Mouse (Mus musculus) heart, embryonic 14.5 days (tissue): ENCODE measurements around the gene B3gnt3. TPM values are rescaled to one million over a fixed set of nuclear protein-coding genes. Genes with fewer than 3 reads are reported as not detected.

Experiments
- ATAC-seq: fragments of 200-750 bp; cut with Nextera tagmentation; 2 replicates; pipeline ENCODE4 v1.8.0; 2017; ENCODE audit warnings: low read depth, moderate TSS enrichment; ENCODE audit not compliant: insufficient number of reproducible peaks, insufficient read depth, low FRiP score
- H3K27ac ChIP-seq, 2 experiments: fragments of 200-500 bp in 1 of 2; fragments of 300-500 bp in 1 of 2; sonication (generic) in 1 of 2; replicated peaks in 1 of 2; 2 replicates each; pipeline ENCODE4 v1.5.1; 2012 to 2014; ENCODE audit warnings: low read depth in 2 of 2, low read length in 2 of 2, control low read depth in 1 of 2, mild to moderate bottlenecking in 1 of 2, mixed read lengths in 1 of 2; ENCODE audit not compliant: control insufficient read depth in 1 of 2, insufficient read depth in 1 of 2
- H3K27me3 ChIP-seq: fragments of 300-500 bp; sonication (generic); 2 replicates; pipeline ENCODE4 v1.6.1; 2014; ENCODE audit warnings: mild to moderate bottlenecking, low read length, control low read depth; ENCODE audit not compliant: control insufficient read depth, insufficient read depth
- H3K36me3 ChIP-seq: fragments of 300-500 bp; sonication (generic); 2 replicates; pipeline ENCODE4 v1.6.1; 2014; ENCODE audit warnings: mild to moderate bottlenecking, control low read depth, low read length, mixed read lengths; ENCODE audit not compliant: control insufficient read depth, insufficient read depth
- H3K4me1 ChIP-seq, 2 experiments: fragments of 200-500 bp in 1 of 2; fragments of 300-500 bp in 1 of 2; sonication (generic) in 1 of 2; 2 replicates each; pipeline ENCODE4 v1.6.1; 2012 to 2014; ENCODE audit warnings: low read length in 2 of 2, control low read depth in 1 of 2, mixed read lengths in 1 of 2; ENCODE audit not compliant: control insufficient read depth in 2 of 2, insufficient read depth in 2 of 2
- H3K4me2 ChIP-seq: fragments of 300-500 bp; sonication (generic); 2 replicates; pipeline ENCODE4 v1.6.1; 2014; ENCODE audit warnings: mild to moderate bottlenecking, low read length
- H3K4me3 ChIP-seq, 2 experiments: fragments of 200-500 bp in 1 of 2; fragments of 300-500 bp in 1 of 2; sonication (generic) in 1 of 2; 2 replicates each; pipeline ENCODE4 v1.5.1; 2012 to 2014; ENCODE audit warnings: low read length in 2 of 2, mild to moderate bottlenecking in 2 of 2, control low read depth in 1 of 2, low read depth in 1 of 2, moderate library complexity in 1 of 2; ENCODE audit not compliant: control insufficient read depth in 1 of 2, insufficient read depth in 1 of 2
- H3K9ac ChIP-seq: fragments of 300-500 bp; sonication (generic); 2 replicates; pipeline ENCODE4 v1.6.1; 2014; ENCODE audit warnings: mild to moderate bottlenecking, low read length
- H3K9me3 ChIP-seq: fragments of 300-500 bp; sonication (generic); 2 replicates; pipeline ENCODE4 v1.6.1; 2016; ENCODE audit warnings: low read length, control low read depth; ENCODE audit not compliant: control insufficient read depth
- WGBS: fragments of 180-500 bp; shearing (Covaris S2); extraction: QIAGEN DNeasy Blood & Tissue Kit; methylation state at CpG from one replicate; pipeline ENCODE4 v1.1.7; 2014; 5-methylcytosine and 5-hydroxymethylcytosine counted together
- polyA plus RNA-seq: library from polyadenylated mRNA; unstranded; fragments of >200 nt; fragmentation: Nextera tagmentation; extraction: Ambion mirVana; gene quantifications from 2 replicates; pipeline ENCODE4 v1.2.1, GENCODE M21; 2014

The B3gnt3 gene
- polyA plus RNA-seq, 1 experiment from 2014 or later, result 3.1 TPM

DNA sequence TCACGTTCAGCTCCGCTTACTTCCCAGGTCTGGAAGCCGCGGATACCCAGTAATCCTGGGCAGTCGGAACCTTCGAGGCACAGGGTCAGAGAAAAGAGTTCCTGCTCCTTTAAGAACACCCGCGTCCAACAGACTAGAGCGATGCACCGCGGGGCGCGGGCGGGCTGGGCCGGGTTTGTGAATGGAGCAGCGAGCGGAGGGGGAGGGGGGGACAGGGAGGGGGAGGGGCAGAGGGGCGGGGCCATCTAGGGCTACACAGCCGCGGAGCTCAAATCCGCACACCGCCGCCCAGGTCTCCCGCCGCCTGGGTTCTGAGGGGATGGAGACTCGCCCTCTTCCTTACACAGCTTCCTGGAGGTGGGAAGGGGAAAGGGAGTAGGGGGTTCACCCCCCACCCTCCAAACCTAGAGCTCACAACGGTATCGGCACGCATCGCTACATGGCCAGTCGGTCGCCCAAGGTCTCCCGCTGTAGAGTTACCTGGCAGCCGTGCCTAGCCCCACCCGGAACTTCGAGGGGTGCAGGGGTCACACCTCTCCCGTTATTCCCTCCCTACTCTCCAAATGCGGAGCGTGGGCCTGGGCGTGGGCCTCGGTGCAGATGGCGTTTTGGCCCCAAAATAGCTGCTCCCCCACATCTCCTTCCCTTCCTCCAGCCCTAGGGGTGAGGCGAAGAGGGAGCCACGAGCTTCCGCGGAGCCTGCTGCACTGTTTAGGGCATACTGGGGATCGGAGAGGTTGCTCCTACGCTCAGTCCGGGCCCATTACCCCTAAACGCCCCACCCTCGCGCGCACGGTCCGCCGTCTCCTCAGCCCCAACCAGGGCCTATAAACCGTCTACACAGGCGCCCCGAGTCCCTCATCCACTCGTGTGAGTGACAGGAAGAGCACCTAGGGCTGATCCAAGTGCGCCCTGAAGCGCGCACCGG lies 30.7 kb downstream of the B3gnt3 start:
- Histone ChIP-seq H3K9me3 (no peaks in the 10 kb centered on the region), H3K4me1 (peaks cover 15 to 50% of the 10 kb centered on the region in 2 experiments), H3K4me3 (peak overlapping the region; percentile 51 to 57), H3K4me2 (peak overlapping the region; percentile 99), H3K27ac (no peak overlapping the region), H3K9ac (peak overlapping the region; percentile 61), H3K27me3 (no peaks in the 10 kb centered on the region), H3K36me3 (no peaks in the 10 kb centered on the region)
- under 1% methylated on average over 51 of the region's 64 CpGs for WGBS
- peak; percentile 6; the same call in 1 of the 2 replicates for ATAC-seq

DNA sequence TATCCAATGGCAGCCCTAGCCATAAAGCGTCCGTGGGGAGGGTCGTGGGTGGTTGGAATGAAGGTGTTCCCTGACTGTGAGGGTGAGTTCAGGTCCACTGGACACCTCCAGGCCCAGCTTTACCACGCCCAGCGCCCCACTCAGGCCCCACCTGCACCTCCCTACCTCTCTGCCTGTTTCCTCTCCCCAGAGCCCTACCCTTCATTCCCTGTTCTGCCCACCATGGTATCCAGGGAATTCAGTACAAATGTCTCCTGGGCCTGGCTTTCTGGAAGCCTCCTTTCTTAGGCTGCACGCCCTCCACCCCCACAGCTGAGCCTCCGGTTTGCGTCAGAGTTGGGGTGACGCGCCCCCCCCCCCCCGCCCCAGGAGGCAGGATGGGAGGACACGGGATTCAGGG lies 31.4 kb downstream of the B3gnt3 start:
- 15% methylated on average over 12 of the region's 12 CpGs for WGBS
- H3K4me2 ChIP-seq, result peak overlapping the region; percentile 99

GRCm38 (mm10) chr8:71668220-71668975 lies 33.2 kb downstream of the B3gnt3 start:
- Histone ChIP-seq H3K27ac (peak overlapping the region; percentile 68 to 84), H3K9ac (peak overlapping the region; percentile 63), H3K36me3 (no peaks in the 10 kb centered on the region), H3K4me3 (peak overlapping the region; percentile 13 to 27), H3K4me2 (peak overlapping the region; percentile 71), H3K9me3 (no peaks in the 10 kb centered on the region), H3K27me3 (no peaks in the 10 kb centered on the region), H3K4me1 (peaks cover 15 to 52% of the 10 kb centered on the region in 2 experiments)
- WGBS, result under 1% methylated on average over 21 of the region's 21 CpGs
- ATAC-seq, result peak; percentile 62

More for the DNA sequence above, 31.4 kb downstream of the B3gnt3 start:
- H3K4me1 ChIP-seq, result peaks cover 15 to 49% of the 10 kb centered on the region in 2 experiments
- no peaks in the 10 kb centered on the region for H3K27me3 ChIP-seq
- no peak for ATAC-seq
- no peak overlapping the region for H3K27ac ChIP-seq
- no peaks in the 10 kb centered on the region for H3K9me3 ChIP-seq
- H3K4me3 ChIP-seq, result peak overlapping the region; percentile 21 to 57; a peak in 3 of 4 replicates
- H3K9ac ChIP-seq, result peak overlapping the region; percentile 61
- no peaks in the 10 kb centered on the region for H3K36me3 ChIP-seq

- ATAC-seq, result no peak
- Histone ChIP-seq H3K36me3 (no peaks in the 10 kb centered on the region), H3K4me3 (no peak overlapping the region), H3K27me3 (peaks cover 1% of the 10 kb centered on the region; the same call in 1 of the 2 replicates), H3K4me2 (peak overlapping the region; percentile 71; the same call in 1 of the 2 replicates), H3K27ac (peak overlapping the region; percentile 17 to 84; a peak in 3 of 4 replicates), H3K9me3 (no peaks in the 10 kb centered on the region), H3K4me1 (peaks cover 15 to 50% of the 10 kb centered on the region in 2 experiments), H3K9ac (no peak overlapping the region; the same call in 1 of the 2 replicates)
- WGBS, result 64% methylated on average over 5 of the region's 5 CpGs
These were observed 34.3 kb downstream of the B3gnt3 start for GRCm38 (mm10) chr8:71667256-71667655.

GRCm38 (mm10) chr8:71666855-71667254 lies 34.7 kb downstream of the B3gnt3 start:
- Histone ChIP-seq H3K9me3 (no peaks in the 10 kb centered on the region), H3K4me1 (peaks cover 15 to 46% of the 10 kb centered on the region in 2 experiments), H3K27me3 (peaks cover 2% of the 10 kb centered on the region; the same call in 1 of the 2 replicates), H3K27ac (no peak overlapping the region), H3K9ac (no peak overlapping the region), H3K36me3 (no peaks in the 10 kb centered on the region), H3K4me3 (no peak overlapping the region), H3K4me2 (no peak overlapping the region)
- 67% methylated on average over 1 of the region's 1 CpGs for WGBS
- no peak for ATAC-seq

DNA sequence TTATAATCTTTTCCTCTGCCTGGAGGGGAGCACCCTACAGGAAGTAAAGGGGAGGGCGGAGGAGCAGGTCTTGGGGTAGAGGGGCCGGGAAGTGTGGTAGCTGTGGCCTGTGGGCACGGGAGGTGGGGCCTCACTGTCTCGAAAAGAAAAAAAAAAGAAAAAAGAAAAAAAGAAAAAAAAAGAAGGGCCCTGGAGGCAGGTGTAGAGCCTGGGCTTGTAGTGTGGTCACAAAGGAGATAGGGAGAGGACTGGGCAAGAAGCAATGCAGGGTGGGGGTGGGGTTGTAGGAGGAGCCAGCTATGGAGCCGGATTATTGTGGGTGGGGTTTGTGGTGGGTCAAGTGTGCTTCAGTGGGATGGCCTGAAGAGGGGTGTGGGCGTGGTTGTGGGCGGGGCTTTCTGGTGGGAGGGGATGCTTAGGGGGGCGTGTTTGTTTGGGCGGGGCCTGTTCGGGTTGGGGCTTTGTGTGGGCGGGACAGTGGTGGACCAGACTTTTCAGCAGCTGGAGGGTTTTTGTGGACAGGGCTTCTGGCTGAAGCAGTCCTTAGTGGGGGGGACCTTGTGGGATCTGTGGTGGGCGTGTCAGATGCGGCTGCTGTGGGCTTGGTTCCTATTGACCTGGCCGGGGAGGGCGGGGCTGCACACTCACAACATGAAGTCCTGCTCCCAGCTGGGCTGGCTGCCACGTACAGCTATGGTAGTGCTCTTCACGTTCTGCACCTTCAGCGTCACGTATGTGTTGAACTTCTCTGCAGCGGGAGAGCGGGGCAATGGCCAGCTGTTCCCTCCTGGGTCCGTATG lies 36.1 kb downstream of the B3gnt3 start:
- ATAC-seq, result 0 out of 2 replicates have a peak, but pooled peaks have one; percentile 29

More for the DNA sequence above, 36.1 kb downstream of the B3gnt3 start:
- WGBS, result 5% methylated on average over 22 of the region's 22 CpGs
- H3K36me3 ChIP-seq, result no peaks in the 10 kb centered on the region
- H3K4me3 ChIP-seq, result peak overlapping the region; percentile 17 to 30
- H3K27ac ChIP-seq, result 0 out of 4 replicates have a peak overlapping the region, but pooled peaks of 1 of the 2 experiments have one; percentile 24
- H3K4me1 ChIP-seq, result peaks cover 15 to 36% of the 10 kb centered on the region in 2 experiments
- H3K4me2 ChIP-seq, result peak overlapping the region; percentile 59
- 0 out of 2 replicates have a peak overlapping the region, but pooled peaks have one; percentile 21 for H3K9ac ChIP-seq
- peaks cover 4% of the 10 kb centered on the region for H3K27me3 ChIP-seq
- no peaks in the 10 kb centered on the region for H3K9me3 ChIP-seq
